Comparison of ENCODE assay signal across 16 mouse cellular contexts in the genomic region with DNA sequence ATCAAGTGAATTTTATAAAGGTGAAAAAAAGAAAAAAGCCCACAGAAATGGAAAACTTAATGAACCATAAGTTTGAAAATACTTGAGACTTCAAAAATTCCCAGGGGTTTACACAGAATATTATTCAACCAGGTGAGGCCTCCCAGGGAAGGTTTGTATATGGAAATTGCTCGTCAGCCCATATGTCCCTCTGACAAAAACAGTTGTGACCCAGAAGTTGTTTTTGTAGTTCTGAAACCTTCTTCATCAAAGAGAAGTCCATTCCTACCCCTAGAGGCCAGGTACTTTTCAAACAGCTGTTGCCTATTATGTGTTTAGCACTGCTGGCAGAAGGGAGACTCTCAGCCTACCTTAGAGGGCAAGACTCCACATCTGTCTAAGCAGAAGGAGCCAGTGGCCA.
"Had no signal": no experiment of that assay in that cellular context is flagged by ENCODE, and none has a peak within 500 bp of the region (broad histone marks: within the 10 kb centered on the region; RNA-seq: fewer than 3 reads in every experiment).

No protein-coding gene starts in this region.

- H3K9ac ChIP-seq: neural tube, embryonic 13.5 days; neural tube, embryonic 15.5 days; stomach, embryonic 15.5 days had no signal

- DNase-seq: retina, postnatal 1 day; right cerebral cortex, adult 18-20 months; right cerebral cortex, postnatal 14 days; right cerebral cortex, postnatal 25 days; right cerebral cortex, postnatal 4 days; spleen, adult 18-20 months; thymus, adult 18-20 months; thymus, adult 2 months; thymus, postnatal 14 days; thymus, postnatal 25 days; thymus, postnatal 36 days; thymus, postnatal 4 days had no signal

- H3K36me3 ChIP-seq: neural tube, embryonic 13.5 days; neural tube, embryonic 15.5 days; stomach, embryonic 15.5 days had no signal

- H3K4me3 ChIP-seq: neural tube, embryonic 13.5 days; neural tube, embryonic 15.5 days; stomach, embryonic 15.5 days had no signal

- H3K27ac ChIP-seq: neural tube, embryonic 13.5 days; neural tube, embryonic 15.5 days; stomach, embryonic 15.5 days; stomach, postnatal 0 days had no signal

- H3K9me3 ChIP-seq: neural tube, embryonic 13.5 days; neural tube, embryonic 15.5 days; stomach, embryonic 15.5 days had no signal

- H3K4me1 ChIP-seq: neural tube, embryonic 13.5 days; neural tube, embryonic 15.5 days; stomach, embryonic 15.5 days had no signal

- H3K4me2 ChIP-seq: neural tube, embryonic 13.5 days; neural tube, embryonic 15.5 days; stomach, embryonic 15.5 days had no signal

- H3K27me3 ChIP-seq: neural tube, embryonic 13.5 days; neural tube, embryonic 15.5 days; stomach, embryonic 15.5 days had no signal
